Mouse (Mus musculus) kidney, postnatal 4 days (tissue): ENCODE results near the gene H2al1i.
"Not testable (repeated sequence)": the region's sequence is repeated elsewhere in the genome, so short reads cannot be mapped to it uniquely, and the experiment has no call there.

Source experiments
- DNase-seq, 2 experiments: peaks; one replicate each; pipeline ENCODE4 v3.0.0; 2021; ENCODE audit warnings: mixed read lengths in 2 of 2

Gene H2al1i

DNA sequence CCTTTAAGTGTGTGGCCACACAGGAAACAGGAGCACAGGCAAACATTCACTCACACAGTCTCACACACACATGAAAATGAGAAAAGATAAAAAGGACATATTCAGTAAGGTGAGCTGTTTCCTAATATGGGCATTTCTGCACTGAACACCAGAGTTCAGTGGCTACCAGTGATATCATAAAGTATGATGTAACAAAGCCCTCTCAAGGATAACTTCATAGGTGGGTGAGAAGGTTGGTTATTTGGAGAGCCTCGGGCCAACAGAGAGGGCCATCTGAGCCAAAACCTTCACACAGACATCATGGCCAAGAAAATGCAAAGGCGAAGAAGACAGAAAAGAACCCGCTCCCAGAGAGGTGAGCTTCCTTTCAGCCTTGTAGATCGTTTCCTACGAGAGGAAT lies at the start of gene H2al1i:
H2al1i (plus strand) TSS at position 301 of the 400 bp plus-strand sequence.
- not testable (repeated sequence) for DNase-seq

DNA sequence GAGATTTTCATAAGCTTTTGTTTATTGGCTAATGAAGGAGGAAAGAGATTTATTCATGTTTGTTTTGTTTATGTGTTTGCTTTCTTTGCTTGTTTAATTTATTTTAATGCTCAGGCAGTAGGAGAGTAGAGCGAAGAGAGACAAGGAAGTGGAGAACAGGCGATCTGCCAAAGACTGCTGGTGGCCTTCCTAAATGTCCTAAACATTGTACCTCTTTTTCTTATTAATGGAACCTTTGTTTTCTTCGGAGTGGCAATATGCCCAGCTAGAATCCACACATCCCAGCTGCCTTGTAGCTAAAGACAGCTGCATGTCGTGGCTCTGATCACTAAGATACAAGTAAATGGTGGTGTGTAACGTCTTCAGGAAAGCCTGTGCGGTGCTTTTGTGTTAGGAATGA lies 47.4 kb upstream of the H2al1i start:
- no peak for DNase-seq

DNA sequence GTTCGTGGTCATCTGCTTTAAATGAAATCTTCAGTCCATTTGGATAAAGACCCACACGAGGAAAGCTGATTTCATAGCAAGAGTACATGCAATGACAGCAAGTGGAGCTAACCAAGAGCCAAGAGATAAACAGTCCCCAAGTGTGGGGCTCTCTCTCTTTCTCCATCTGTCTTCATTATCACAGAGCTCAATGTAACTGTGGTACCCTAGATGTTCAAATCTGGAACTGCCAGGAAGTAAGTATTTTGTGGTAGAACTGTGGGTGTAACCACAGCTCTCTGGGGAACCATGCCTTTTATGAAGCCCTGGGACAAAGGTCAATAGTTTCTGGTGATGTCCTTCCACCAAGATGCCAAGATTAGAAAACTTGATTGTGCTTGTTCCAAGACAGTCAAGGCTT lies 43.7 kb upstream of the H2al1i start:
- no peak for DNase-seq

DNA sequence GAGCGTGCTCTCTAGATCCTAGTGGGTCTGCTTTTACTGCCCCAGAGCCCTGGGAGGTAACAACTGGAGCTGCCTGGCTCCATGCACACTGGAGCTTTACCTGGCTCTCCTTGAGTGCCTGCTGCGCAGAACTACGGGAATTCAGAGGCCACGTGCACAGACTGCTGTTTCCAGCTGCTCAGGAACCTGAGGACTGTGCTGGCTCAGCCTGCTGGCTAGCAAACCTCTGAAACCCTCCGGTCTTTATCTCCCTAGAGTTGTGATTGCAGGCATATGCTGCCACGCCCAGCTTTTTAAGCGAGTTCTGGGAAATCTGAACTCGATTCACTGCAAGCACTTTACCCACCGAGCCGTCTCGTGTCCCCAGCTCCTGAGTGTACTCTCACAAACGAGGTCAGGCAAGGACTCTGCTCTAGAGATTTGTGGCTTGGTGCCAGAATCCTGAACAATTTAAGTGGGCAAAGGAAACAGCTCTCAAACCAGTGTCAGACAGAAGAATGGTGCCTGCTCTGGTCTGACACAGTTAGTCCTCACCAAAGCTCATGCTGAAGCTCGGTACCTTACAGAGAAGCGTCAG lies 36.1 kb upstream of the H2al1i start:
- DNase-seq, result peak in 1 of 2 experiments; percentile 23

DNA sequence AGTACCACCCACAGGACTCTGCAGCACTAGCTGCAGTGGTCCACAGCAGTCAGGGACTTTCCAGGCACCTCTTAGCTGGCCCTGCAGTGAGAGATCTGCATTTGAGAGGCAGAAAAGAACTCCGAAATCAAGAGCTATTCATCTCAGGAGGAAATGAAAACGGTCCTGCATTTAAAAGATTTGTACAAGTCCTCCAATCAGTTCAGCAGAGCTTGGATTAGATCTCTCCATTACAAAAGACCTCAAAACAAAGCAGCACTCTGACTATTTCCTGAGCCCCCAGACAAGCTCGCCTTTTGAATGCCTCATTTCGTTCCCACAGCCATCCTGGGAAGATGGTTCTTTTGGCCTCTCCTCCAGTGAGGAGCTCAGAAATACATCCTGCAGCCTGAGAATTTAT lies 35.2 kb upstream of the H2al1i start:
- no peak for DNase-seq

DNA sequence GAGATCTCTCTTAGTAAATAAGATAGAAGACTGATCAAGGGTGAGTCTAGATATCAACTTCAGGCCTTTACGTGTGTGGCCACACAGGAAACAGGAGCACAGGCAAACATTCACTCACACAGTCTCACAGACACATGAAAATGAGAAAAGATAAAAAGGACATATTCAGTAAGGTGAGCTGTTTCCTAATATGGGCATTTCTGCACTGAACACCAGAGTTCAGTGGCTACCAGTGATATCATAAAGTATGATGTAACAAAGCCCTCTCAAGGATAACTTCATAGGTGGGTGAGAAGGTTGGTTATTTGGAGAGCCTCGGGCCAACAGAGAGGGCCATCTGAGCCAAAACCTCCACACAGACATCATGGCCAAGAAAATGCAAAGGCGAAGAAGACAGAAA lies 25.5 kb upstream of the H2al1i start, which contains the start of gene H2al1a:
H2al1a (plus strand) TSS at position 301 of the 400 bp plus-strand sequence.
- DNase-seq, result not testable (repeated sequence)

DNA sequence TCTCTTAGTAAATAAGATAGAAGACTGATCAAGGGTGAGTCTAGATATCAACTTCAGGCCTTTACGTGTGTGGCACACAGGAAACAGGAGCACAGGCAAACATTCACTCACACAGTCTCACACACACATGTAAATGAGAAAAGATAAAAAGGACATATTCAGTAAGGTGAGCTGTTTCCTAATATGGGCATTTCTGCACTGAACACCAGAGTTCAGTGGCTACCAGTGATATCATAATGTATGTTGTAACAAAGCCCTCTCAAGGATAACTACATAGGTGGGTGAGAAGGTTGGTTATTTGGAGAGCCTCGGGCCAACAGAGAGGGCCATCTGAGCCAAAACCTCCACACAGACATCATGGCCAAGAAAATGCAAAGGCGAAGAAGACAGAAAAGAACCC lies 22.3 kb upstream of the H2al1i start, which contains the start of gene H2al1b:
H2al1b (plus strand) TSS at position 301 of the 400 bp plus-strand sequence.
- DNase-seq, result not testable (repeated sequence)

DNA sequence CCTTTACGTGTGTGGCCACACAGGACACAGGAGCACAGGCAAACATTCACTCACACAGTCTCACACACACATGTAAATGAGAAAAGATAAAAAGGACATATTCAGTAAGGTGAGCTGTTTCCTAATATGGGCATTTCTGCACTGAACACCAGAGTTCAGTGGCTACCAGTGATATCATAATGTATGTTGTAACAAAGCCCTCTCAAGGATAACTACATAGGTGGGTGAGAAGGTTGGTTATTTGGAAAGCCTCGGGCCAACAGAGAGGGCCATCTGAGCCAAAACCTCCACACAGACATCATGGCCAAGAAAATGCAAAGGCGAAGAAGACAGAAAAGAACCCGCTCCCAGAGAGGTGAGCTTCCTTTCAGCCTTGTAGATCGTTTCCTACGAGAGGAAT lies 19.1 kb upstream of the H2al1i start, which contains the start of gene H2al1c:
H2al1c (plus strand) TSS at position 301 of the 400 bp plus-strand sequence.
- DNase-seq, result not testable (repeated sequence)

DNA sequence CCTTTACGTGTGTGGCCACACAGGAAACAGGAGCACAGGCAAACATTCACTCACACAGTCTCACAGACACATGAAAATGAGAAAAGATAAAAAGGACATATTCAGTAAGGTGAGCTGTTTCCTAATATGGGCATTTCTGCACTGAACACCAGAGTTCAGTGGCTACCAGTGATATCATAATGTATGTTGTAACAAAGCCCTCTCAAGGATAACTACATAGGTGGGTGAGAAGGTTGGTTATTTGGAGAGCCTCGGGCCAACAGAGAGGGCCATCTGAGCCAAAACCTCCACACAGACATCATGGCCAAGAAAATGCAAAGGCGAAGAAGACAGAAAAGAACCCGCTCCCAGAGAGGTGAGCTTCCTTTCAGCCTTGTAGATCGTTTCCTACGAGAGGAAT lies 15.9 kb upstream of the H2al1i start, which contains the start of gene H2al1d:
H2al1d (plus strand) TSS at position 301 of the 400 bp plus-strand sequence.
- not testable (repeated sequence) for DNase-seq

DNA sequence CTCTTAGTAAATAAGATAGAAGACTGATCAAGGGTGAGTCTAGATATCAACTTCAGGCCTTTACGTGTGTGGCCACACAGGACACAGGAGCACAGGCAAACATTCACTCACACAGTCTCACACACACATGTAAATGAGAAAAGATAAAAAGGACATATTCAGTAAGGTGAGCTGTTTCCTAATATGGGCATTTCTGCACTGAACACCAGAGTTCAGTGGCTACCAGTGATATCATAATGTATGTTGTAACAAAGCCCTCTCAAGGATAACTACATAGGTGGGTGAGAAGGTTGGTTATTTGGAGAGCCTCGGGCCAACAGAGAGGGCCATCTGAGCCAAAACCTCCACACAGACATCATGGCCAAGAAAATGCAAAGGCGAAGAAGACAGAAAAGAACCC lies 12.8 kb upstream of the H2al1i start, which contains the start of gene H2al1e:
H2al1e (plus strand) TSS at position 301 of the 400 bp plus-strand sequence.
- not testable (repeated sequence) for DNase-seq

DNA sequence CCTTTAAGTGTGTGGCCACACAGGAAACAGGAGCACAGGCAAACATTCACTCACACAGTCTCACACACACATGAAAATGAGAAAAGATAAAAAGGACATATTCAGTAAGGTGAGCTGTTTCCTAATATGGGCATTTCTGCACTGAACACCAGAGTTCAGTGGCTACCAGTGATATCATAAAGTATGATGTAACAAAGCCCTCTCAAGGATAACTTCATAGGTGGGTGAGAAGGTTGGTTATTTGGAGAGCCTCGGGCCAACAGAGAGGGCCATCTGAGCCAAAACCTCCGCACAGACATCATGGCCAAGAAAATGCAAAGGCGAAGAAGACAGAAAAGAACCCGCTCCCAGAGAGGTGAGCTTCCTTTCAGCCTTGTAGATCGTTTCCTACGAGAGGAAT lies 9.6 kb upstream of the H2al1i start, which contains the start of gene H2al1f:
H2al1f (plus strand) TSS at position 301 of the 400 bp plus-strand sequence.
- not testable (repeated sequence) for DNase-seq

DNA sequence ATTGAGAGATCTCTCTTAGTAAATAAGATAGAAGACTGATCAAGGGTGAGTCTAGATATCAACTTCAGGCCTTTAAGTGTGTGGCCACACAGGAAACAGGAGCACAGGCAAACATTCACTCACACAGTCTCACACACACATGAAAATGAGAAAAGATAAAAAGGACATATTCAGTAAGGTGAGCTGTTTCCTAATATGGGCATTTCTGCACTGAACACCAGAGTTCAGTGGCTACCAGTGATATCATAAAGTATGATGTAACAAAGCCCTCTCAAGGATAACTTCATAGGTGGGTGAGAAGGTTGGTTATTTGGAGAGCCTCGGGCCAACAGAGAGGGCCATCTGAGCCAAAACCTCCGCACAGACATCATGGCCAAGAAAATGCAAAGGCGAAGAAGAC lies 6.5 kb upstream of the H2al1i start, which contains the start of gene H2al1g:
H2al1g (plus strand) TSS at position 301 of the 400 bp plus-strand sequence.
- not testable (repeated sequence) for DNase-seq

DNA sequence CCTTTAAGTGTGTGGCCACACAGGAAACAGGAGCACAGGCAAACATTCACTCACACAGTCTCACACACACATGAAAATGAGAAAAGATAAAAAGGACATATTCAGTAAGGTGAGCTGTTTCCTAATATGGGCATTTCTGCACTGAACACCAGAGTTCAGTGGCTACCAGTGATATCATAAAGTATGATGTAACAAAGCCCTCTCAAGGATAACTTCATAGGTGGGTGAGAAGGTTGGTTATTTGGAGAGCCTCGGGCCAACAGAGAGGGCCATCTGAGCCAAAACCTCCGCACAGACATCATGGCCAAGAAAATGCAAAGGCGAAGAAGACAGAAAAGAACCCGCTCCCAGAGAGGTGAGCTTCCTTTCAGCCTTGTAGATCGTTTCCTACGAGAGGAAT lies 3.3 kb upstream of the H2al1i start, which contains the start of gene H2al1h:
H2al1h (plus strand) TSS at position 301 of the 400 bp plus-strand sequence.
- not testable (repeated sequence) for DNase-seq

DNA sequence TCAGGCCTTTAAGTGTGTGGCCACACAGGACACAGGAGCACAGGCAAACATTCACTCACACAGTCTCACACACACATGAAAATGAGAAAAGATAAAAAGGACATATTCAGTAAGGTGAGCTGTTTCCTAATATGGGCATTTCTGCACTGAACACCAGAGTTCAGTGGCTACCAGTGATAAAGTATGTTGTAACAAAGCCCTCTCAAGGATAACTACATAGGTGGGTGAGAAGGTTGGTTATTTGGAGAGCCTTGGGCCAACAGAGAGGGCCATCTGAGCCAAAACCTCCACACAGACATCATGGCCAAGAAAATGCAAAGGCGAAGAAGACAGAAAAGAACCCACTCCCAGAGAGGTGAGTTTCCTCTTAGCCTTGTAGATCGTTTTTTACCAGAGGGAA lies 3.1 kb downstream of the H2al1i start, which contains the start of gene H2al1j:
H2al1j (plus strand) TSS at position 301 of the 400 bp plus-strand sequence.
- DNase-seq, result not testable (repeated sequence)

DNA sequence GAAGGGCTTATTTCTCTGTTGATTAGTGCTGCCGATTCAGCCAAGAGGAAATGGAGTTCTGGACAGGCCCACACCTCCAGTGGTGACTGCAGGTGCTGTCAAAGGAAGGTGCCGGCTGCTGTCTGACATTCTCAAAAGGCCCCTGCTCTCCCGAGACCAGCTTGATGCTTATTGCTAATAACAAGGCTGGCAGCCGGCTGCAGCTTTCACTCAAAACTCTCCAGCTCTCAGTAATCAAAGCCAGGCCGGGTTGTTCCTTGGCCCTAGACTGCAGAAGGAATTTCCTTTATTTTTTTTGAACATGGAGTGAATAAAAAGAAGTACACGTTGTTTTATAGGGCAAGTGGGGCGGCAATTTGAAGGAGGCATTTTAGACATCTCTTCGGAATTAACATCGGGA lies 21.3 kb downstream of the H2al1i start:
- no peak for DNase-seq

DNA sequence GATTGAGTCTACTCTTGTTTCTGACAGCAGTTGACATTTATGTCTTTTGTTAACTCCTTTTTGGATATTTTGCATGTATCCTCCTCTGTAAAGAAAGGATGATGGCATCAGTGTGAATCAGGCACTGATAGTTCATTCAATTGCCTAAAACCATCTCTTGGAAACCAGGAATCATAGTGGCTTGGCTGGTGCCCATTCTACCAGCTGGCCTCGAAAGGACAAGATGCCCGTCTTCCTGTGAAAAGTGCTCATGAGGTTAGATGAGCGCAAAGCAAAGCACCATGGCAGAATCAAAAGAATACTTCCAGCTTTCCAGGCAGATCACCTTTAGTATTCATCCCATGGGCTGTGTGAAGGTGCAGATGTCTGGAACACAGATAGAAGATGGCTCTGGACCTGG lies 22.3 kb downstream of the H2al1i start:
- DNase-seq, result no peak

DNA sequence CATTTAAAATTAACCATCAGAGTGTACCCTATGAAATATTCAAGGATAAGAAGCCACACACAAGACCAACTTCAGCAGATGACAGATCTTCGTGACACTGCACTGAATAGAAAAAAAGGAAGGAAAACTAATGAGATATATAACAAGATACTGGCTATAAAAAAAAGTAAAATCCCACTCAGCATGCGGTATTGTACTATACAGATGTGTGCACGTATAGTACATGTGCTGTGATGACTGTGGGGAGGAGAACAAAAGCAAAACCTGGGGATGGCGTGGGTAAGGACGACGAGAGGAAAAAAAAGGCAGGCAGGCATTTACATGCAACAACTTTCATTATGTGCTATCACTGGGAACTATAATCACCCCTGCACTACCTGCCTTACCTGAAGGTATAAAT lies 36.4 kb downstream of the H2al1i start:
- DNase-seq, result no peak

DNA sequence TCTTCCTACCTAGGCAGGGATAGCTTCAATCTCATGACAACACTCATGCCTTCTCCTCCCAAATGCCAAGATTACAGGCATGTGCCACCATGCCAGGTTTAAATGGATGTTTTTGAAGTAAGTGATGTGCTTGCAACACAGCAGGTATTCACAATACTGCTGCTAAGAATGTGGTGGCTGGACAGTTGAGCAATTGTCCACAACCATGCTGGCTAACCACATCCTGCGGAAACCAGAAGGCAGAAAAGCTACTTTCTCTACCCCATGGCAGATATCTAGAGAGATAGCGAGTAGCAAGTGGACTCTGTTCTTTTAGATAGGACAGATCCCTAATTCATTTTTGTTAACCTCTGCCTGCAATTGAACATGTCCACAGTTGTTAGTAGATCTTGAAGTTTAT lies 36.8 kb downstream of the H2al1i start:
- DNase-seq, result no peak

DNA sequence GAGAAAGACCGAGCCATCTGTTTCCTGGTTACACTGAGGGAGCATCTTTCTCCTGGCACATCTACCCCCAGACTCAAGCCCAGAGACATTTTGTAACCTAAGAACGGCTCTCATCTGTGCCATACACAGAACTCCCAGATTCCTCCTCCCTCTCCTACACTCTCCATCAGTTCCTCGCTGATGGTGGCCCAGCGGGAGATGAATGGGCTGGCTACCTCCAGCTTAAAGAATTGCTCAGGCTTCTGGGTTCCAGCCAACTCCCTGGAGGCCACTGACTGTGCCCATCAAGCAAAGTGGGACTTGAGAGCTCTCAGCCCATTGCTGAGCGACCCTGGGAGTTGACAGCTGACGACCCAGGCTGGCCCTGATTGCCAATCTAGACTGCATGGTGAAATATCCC lies 39.4 kb downstream of the H2al1i start:
- DNase-seq, result no peak

DNA sequence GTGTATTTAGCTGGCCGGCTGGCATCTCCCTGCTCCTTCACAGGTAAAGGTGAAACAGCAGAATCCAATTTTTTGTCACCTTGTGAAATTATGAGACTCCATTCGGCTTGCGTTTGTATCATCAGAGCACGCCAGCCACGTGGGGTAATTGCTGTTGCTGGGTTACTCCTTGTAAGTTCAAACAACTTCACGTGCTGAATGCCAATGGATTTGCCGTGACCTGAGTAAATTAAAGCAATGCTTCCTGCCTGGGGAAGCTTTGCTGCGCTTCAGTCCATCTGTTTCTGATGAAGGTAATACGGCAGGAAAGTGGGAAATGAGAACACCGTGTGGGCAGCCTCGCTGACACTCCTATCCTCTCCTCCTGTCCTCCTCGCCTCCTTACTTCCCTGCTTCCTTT lies 40.7 kb downstream of the H2al1i start:
- DNase-seq, result no peak
